Mouse (Mus musculus) brain, embryonic 14.5 days (tissue): ENCODE results near the gene Mnat1. TPM values are rescaled to one million over a fixed set of nuclear protein-coding genes. Genes with fewer than 3 reads are reported as not detected.

Source experiments
- DNase-seq: peaks from one replicate; pipeline ENCODE4 v3.0.0-alpha.2; 2011; ENCODE audit warnings: low read depth
- CTCF ChIP-seq: fragments of 200-500 bp; IDR thresholded peaks from 2 replicates; pipeline ENCODE4 v1.5.1; 2012; ENCODE audit warnings: inconsistent platforms, mild to moderate bottlenecking, moderate library complexity, borderline replicate concordance; ENCODE audit not compliant: insufficient read depth, insufficient read length; ENCODE audit errors: extremely low read depth
- POLR2A ChIP-seq: fragments of 200-500 bp; IDR thresholded peaks from 2 replicates; pipeline ENCODE4 v1.6.1; 2012; ENCODE audit warnings: mild to moderate bottlenecking, inconsistent platforms, borderline replicate concordance; ENCODE audit not compliant: poor library complexity, insufficient read depth, insufficient read length, severe bottlenecking; ENCODE audit errors: extremely low read depth
- polyA plus RNA-seq: library from polyadenylated mRNA; depleted of rRNA; stranded (reverse); fragments of >200 nt; gene quantifications from 2 replicates; pipeline ENCODE4 v1.2.3, GENCODE M21; 2012

The Mnat1 gene
- polyA plus RNA-seq, 1 experiment: 13.8 TPM

- no peak for DNase-seq
- TF ChIP-seq POLR2A (no peak), CTCF (no peak)
These were observed 131.5 kb downstream of the Mnat1 start for GRCm38 (mm10) chr12:73255006-73255405.

GRCm38 (mm10) chr12:73259269-73259668 is 135.8 kb downstream of the Mnat1 start:
- DNase-seq: no peak
- TF ChIP-seq CTCF: no peak
- TF ChIP-seq POLR2A: no peak

GRCm38 (mm10) chr12:73260339-73260738 is 136.8 kb downstream of the Mnat1 start:
- TF ChIP-seq CTCF (no peak), POLR2A (no peak)
- no peak for DNase-seq

GRCm38 (mm10) chr12:73265381-73265978 is 142.0 kb downstream of the Mnat1 start:
- TF ChIP-seq POLR2A: no peak
- TF ChIP-seq CTCF: no peak
- no peak for DNase-seq

DNA sequence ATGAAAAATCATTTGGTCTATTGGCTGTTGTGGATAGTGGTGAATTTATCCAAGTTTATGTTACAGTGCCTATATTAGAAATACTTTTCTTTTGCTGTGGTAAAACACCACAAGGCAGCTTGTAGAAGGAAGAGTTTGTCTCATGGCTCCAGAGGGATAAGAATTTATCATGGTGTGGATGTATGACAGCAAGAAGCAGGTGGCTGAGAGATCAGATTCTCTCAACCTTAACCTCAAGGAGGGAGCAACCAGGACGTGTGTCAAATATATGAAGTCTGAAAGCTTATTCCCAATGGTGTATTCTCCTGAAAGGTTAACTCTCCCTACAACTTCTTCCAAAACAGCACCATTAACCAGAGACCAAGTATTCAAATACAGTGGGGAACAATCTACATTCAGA is 143.1 kb downstream of the Mnat1 start:
- DNase-seq: no peak
- TF ChIP-seq CTCF (no peak), POLR2A (no peak)

- no peak for DNase-seq
- no peak for TF ChIP-seq POLR2A
- TF ChIP-seq CTCF: no peak
These were observed 145.0 kb downstream of the Mnat1 start for GRCm38 (mm10) chr12:73268497-73268896.

DNA sequence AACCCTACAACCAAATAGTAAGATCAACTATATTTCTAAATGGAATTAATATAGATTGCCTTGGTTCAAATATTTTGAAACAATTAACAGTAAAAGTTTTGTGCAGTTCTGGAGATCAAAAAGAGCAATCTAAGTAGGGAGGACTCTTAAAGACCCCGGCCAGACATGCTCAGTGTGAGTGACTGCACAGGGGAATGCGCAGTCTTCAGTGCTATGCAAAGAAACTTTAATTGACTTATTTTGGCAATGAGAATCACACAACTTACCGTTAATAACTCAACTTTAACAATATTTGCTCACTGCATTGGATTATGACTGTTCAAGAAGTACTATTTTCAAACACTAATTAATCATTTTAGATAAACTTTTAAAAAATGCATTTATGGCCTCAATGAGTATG is 146.0 kb downstream of the Mnat1 start:
- DNase-seq: no peak
- TF ChIP-seq CTCF: no peak
- no peak for TF ChIP-seq POLR2A

DNA sequence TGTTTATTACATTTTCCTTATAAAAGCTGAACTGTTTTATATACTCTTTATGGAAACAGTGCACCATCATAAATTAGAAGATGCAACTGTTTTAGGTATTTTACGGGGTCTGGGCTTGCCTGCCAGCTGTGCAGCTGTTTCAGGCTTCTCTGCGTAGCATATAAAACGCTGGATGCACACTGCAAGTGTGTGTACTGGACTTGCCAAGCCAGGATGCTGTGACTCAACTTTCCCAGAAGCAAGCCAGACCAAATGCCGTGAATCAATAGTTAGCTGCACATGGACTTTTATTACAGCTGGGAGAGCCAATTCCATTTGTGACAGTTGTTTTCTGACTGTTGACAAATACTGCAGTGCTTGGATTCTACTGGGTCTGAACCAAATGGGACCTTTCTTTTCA is 146.4 kb downstream of the Mnat1 start:
- DNase-seq: no peak
- TF ChIP-seq CTCF (no peak), POLR2A (no peak)

DNA sequence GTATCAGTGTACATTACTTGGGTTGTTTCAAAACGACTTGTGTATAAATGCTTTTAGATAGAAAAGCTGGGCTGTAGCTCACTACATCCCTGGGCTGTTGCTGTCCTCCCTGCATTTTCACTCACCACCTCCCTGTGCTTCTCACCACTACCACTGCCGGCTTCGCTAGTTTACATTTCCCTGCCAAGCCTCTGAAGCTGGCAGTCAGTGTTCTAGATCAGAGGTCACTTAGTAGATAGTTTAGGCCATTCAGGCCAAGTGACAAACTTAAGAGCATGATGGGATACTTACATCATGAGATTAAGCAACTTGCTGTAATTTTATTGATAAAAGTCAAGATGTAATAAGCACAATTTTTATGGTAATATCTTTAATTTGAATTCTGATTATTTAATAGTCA is 151.4 kb downstream of the Mnat1 start:
- no peak for TF ChIP-seq POLR2A
- no peak for TF ChIP-seq CTCF

DNA sequence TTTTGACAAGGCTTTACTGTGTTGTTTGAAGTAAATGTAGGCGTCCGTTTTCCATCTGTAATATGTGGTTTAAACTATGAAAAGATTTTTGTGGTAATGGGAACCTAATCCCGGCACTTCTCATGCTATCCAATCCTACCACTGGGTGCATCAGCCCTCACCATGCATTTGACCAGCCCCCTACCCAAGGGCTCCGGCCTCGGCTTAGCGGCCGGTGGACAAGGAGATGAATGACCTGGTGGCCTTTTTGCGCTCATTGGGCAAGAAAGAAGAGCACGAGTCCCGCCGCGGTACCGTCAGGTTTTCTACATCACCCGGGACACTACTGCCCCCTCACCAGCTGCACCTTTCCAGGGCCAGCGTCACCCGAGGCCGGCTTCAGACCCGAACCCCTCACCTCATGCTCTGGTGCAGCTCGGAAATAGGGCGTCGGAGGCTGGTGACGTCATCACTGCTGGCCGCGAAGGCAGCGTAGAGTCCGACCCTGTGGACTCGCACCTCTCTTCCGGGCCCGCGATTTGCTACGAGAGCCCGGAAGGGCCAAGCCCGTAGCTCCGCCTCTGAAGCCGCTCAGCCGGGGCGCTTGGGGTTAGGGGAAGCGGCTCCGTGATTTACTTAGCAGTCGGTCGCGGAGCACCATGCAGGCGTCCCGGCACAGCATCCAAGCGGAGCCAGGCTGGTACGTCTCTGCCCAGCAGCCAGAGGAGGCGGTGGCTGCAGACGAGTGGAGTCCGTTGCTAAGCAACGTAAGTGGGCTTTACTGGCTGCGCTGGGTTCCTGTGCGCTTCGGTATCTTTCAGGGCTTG is 163.0 kb downstream of the Mnat1 start, which contains the start of the genes Trmt5 and Slc38a6:
Gene Trmt5 (minus strand): TSS at position 424 of the 806 bp plus-strand sequence.
Gene Slc38a6 (plus strand): TSS at position 493 of the 806 bp plus-strand sequence.
- TF ChIP-seq CTCF: no peak
- 0 out of 2 replicates have a peak, but pooled peaks have one; percentile 6 for TF ChIP-seq POLR2A
- peak; percentile 97 for DNase-seq

More for the DNA sequence above, 151.4 kb downstream of the Mnat1 start:
- DNase-seq: no peak

DNA sequence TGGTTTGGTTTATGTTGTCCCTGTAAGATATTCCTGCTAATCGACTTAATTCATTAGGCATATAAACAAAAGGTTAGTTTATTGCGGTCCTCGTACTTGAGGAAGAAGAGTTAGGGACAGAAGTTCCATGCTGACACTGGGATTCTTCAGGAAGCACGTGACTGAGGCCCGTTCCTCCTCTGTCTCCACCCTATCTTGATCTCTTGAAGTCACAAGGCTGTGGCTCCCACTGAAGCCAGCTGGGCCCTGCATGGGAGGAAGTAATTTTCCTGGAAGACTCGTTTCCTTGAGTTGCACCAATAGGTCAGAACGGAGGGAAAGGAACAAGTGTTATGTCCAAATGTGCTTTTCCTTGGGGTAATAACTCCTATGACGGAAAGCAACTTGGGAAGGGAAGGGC is 164.1 kb downstream of the Mnat1 start:
- peak; percentile 12 for DNase-seq

More for the DNA sequence above, 164.1 kb downstream of the Mnat1 start:
- TF ChIP-seq CTCF (no peak), POLR2A (no peak)
